Mouse (Mus musculus): Measurements from ENCODE around the gene Kmo. TPM values are rescaled to one million over a fixed set of nuclear protein-coding genes. Genes with fewer than 3 reads are reported as not detected.

The Kmo gene
- 106 to 120 TPM (median 113 TPM) in 4 replicates for total RNA-seq (2023)

DNA sequence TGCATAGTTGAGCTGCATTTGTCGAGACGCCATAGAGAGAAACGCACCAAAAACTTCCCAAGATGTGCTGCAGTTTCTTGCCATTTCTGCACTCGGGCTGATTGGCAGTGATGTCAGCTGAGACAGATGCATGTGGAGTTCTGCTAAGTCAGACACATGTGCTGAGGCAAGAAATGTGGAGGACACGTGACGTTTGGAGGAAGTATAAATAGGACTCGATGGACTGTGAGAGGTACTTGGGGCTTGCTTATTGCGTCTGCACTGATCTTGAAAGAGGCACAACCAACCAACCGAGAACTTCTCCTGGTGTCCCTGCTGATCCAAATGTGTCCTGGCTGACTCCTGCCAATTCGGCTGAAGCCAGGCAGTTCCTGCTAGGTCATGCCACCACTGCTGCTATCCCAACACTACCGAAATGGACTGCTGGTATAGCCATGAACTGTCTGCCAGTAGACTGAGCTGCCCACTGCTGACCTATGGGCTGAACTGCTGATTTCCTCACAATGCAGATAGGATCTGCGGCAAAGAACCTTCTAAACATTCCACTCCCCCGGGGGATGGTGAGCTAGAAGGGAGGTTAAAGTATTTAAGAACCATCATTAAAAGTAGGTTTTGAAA lies at the start of gene Kmo:
Gene Kmo (plus strand): TSS at position 568 of the 618 bp plus-strand sequence.

DNA sequence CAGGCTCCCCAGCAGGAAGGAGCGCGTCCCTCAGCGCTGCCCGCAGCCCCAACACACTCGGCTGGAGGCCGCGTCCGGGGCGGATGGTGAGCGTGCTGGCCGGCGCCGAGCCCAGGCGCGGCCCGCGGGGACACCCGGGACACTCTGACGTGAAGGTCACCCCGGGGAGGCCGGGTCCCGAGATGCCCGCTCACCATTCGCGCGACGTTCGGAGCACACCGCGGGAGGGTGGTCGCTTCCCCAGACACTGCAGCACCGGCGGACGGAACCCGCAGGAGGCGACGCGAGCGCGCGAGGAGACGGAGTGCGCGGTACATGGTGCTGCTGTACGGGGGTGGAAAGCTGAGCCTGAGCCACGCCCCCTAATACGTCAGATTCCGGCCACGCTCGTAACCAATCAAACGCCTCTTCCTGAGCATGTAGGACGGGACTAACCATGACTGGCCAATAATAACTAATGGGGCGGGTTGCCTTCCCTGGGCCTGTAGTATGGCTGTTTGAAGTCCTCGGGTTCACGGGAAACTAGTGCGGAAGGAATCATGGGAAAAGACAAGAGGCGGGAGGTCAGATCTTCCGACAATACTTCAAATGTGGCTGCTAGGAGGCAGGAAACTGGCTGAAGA lies 5.2 kb downstream of the Kmo start, which contains the start of gene Fh1:
Gene Fh1 (minus strand): TSS at position 379 of the 623 bp plus-strand sequence.

DNA sequence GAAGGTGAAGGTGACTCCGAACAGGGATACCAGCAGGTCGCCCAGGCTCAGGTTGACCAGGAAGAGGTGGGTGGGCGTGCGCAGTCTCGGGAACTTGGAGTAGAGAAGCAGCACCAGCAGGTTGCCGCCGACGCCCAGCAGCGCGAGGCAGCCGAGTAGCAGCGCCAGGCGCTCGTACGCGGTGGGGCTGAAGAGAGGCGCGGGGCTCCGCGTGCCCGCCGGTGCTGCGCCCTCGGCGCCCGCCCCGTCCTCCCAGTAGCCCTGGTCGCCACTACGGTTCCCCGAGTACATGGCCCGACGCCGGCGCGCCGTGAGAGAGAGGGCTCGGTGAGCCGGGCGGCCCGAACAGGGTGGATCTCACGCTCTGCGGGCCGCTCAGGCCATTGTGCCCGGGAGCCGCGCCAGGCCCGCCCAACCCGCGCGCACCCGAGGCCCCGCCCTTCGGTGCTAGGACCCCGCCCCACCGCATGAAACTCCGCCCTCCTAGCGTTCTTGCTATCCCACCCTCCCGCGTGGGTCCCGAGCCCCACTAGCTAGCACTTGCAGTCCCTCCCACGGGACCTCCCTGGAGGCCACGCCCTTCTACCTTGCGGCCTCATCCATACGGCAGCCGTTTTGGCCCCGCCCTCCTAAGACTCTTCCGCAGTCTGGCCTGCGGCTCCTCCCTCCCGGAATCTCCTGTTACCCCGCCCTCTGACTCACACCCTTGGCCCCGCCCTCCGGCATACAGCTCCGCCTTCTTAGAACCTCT lies 72.2 kb downstream of the Kmo start, which contains the start of the genes Opn3 and Chml:
Gene Opn3 (minus strand): TSS at position 531 of the 751 bp plus-strand sequence.
Gene Chml (minus strand): TSS at position 656 of the 751 bp plus-strand sequence.

DNA sequence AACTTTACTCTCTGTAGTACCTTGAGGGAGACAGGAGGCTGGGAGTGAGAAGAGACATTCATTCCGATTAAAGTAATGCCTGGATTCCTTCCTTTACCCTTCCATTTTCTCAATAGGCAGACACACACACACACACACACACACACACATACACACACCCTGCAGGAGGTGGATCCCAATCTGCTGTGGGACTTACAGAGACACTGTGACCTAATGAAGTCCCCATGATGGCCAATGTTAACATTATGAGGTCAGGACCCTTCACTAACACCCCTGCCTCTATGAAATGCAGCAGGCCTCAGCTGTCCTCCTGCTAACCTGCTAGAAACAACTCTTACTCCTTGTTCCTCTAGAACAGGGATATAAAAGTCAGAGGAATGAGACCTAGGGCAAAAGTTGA lies 78.1 kb downstream of the Kmo start, which contains the start of gene Wdr64:
Gene Wdr64 (plus strand): TSS at position 301 of the 400 bp plus-strand sequence.

Other genes starting within 250 kb of the Kmo start
- not detected in 4 replicates for gene Rgs7, start 127.9 kb upstream of the Kmo start, total RNA-seq (2023)
- 45.6 to 61.2 TPM (median 60.6 TPM) in 4 replicates for gene Fh1, start 5.3 kb downstream of the Kmo start, total RNA-seq (2023)
- gene Opn3, start 72.4 kb downstream of the Kmo start, total RNA-seq (2023), result 1.7 to 3.3 TPM (median 2.1 TPM) in 4 replicates
- gene Chml, start 72.5 kb downstream of the Kmo start, total RNA-seq (2023), result 7.3 to 10.5 TPM (median 9.5 TPM) in 4 replicates
- not detected in 4 replicates for gene Wdr64, start 78.2 kb downstream of the Kmo start, total RNA-seq (2023)

Data from B cell, adult 62 days (primary cell).